In the genomic region with DNA sequence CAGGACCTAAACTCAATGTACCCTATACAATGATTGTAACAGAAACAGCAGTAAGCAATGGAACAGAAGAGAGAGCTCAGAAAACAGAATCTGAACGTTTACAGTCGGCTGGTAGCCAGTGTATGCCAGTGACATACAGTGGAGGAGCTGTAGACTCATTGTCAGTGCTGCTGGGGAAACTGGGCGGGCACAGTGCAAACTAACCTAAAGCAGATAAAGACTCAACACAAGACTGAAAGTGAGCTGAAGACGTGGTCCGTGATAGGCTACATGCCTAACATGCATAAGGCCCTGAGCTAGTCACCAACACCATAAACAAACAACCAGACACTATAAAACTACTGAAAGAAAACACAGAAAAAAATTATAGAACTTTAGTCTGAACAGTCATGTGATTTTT, we compare ENCODE assay signal across 27 mouse cellular contexts. TPM values are rescaled to one million over a fixed set of nuclear protein-coding genes. Genes with fewer than 3 reads are reported as not detected.
"Had no signal": no experiment of that assay in that cellular context is flagged by ENCODE, and none has a peak within 500 bp of the region (broad histone marks: within the 10 kb centered on the region; RNA-seq: fewer than 3 reads in every experiment).

No protein-coding gene starts in this region.

- H3K9ac ChIP-seq: liver, embryonic 15.5 days; liver, postnatal 0 days; lung, embryonic 15.5 days; midbrain, embryonic 13.5 days; midbrain, embryonic 15.5 days; neural tube, embryonic 12.5 days had no signal

- H3K4me2 ChIP-seq: liver, embryonic 15.5 days; lung, embryonic 15.5 days; midbrain, embryonic 11.5 days; midbrain, embryonic 13.5 days; midbrain, embryonic 15.5 days; neural tube, embryonic 12.5 days had no signal

- H3K4me3 ChIP-seq: liver, embryonic 15.5 days; lung, embryonic 15.5 days; midbrain, embryonic 13.5 days; midbrain, embryonic 15.5 days; neural tube, embryonic 12.5 days had no signal

- ATAC-seq: liver, postnatal 0 days; lung, postnatal 0 days; midbrain, embryonic 13.5 days; midbrain, embryonic 15.5 days had no signal

- H3K4me1 ChIP-seq: liver, embryonic 15.5 days; lung, embryonic 15.5 days; midbrain, embryonic 13.5 days; midbrain, embryonic 15.5 days; neural tube, embryonic 12.5 days had no signal

- H3K27me3 ChIP-seq: liver, embryonic 15.5 days; lung, embryonic 15.5 days; midbrain, embryonic 13.5 days; midbrain, embryonic 15.5 days; neural tube, embryonic 12.5 days had no signal

- H3K36me3 ChIP-seq: liver, embryonic 15.5 days; lung, embryonic 15.5 days; midbrain, embryonic 13.5 days; midbrain, embryonic 15.5 days; neural tube, embryonic 12.5 days had no signal

- DNase-seq: liver, postnatal 0 days; lung, adult 2 months; lung, postnatal 14 days; lung, postnatal 36 days; retina, postnatal 1 day; right cerebral cortex, adult 18-20 months; right cerebral cortex, postnatal 25 days; right cerebral cortex, postnatal 4 days; spleen, adult 18-20 months; thymus, adult 2 months; thymus, postnatal 25 days; thymus, postnatal 4 days had no signal

- H3K27ac ChIP-seq: liver, embryonic 15.5 days; lung, embryonic 15.5 days; macrophage; midbrain, embryonic 13.5 days; midbrain, embryonic 15.5 days; neural tube, embryonic 12.5 days had no signal

- H3K9me3 ChIP-seq: liver, embryonic 15.5 days; lung, embryonic 15.5 days; midbrain, embryonic 13.5 days; midbrain, embryonic 15.5 days; neural tube, embryonic 12.5 days had no signal

RNA-seq across cellular contexts. Expression of gene Asb14, which starts 12.7 kb away (rescaled TPM):
- total RNA-seq: megakaryocyte, adult 5-6 weeks; midbrain, postnatal 0 days; neutrophil, adult 5-6 weeks had no signal
- polyA plus RNA-seq: liver, embryonic 15.5 days; liver, postnatal 0 days; macrophage; midbrain, embryonic 11.5 days; midbrain, embryonic 13.5 days; small intestine, adult 2 months; stomach, embryonic 14.5 days; stomach, embryonic 16.5 days; urinary bladder, adult 2 months had no signal
